Mouse (Mus musculus): ENCODE measurements around the gene Zfp663. TPM values are rescaled to one million over a fixed set of nuclear protein-coding genes. Genes with fewer than 3 reads are reported as not detected.

Gene Zfp663
- total RNA-seq, 2 experiments from 2014 or later = not detected

- DNase-seq = no peak
Measured at GRCm38 (mm10) chr2:165370348-165370747, 1.8 kb upstream of the Zfp663 start.

GRCm38 (mm10) chr2:165367868-165368439 lies 575 bp downstream of the Zfp663 start:
- DNase-seq = peak in 1 of 2 experiments; percentile 25

GRCm38 (mm10) chr2:165367047-165367520 lies 1.4 kb downstream of the Zfp663 start:
- DNase-seq = peak in 1 of 2 experiments; percentile 12

- DNase-seq = peak; percentile 28 to 51
Measured at GRCm38 (mm10) chr2:165364334-165365091, 4.0 kb downstream of the Zfp663 start.

GRCm38 (mm10) chr2:165363282-165363681 lies 5.2 kb downstream of the Zfp663 start:
- DNase-seq = no peak

- peak; percentile 66 to 68 for DNase-seq
Measured at GRCm38 (mm10) chr2:165360861-165361260, 7.7 kb downstream of the Zfp663 start.

GRCm38 (mm10) chr2:165351828-165352513 lies 16.6 kb downstream of the Zfp663 start:
- DNase-seq = no peak

- no peak for DNase-seq
Measured at GRCm38 (mm10) chr2:165349466-165349865, 19.1 kb downstream of the Zfp663 start.

- no peak for DNase-seq
Measured at GRCm38 (mm10) chr2:165346180-165346579, 22.3 kb downstream of the Zfp663 start.

GRCm38 (mm10) chr2:165337191-165337590 lies 31.3 kb downstream of the Zfp663 start:
- peak in 1 of 2 experiments; percentile 78 for DNase-seq

GRCm38 (mm10) chr2:165332610-165333210 lies 35.8 kb downstream of the Zfp663 start:
- DNase-seq = peak in 1 of 2 experiments; percentile 75

GRCm38 (mm10) chr2:165329703-165330102 lies 38.8 kb downstream of the Zfp663 start:
- DNase-seq = no peak

GRCm38 (mm10) chr2:165328746-165329145 lies 39.8 kb downstream of the Zfp663 start:
- DNase-seq = no peak

GRCm38 (mm10) chr2:165327386-165327785 lies 41.1 kb downstream of the Zfp663 start:
- DNase-seq = no peak

- peak; percentile 99 for DNase-seq
Measured at GRCm38 (mm10) chr2:165326304-165327190, 42.0 kb downstream of the Zfp663 start, which contains the start of gene Elmo2. Gene Elmo2 (minus strand): TSS chr2:165326479.

- DNase-seq = no peak
Measured at GRCm38 (mm10) chr2:165325521-165326303, 42.8 kb downstream of the Zfp663 start.

GRCm38 (mm10) chr2:165323928-165324327 lies 44.6 kb downstream of the Zfp663 start:
- DNase-seq = no peak

GRCm38 (mm10) chr2:165323484-165323883 lies 45.0 kb downstream of the Zfp663 start:
- DNase-seq = no peak

GRCm38 (mm10) chr2:165321981-165322735 lies 46.4 kb downstream of the Zfp663 start:
- DNase-seq = no peak
